Mouse (Mus musculus): ENCODE measurements around the gene Rnf7.

Gene Rnf7

GRCm38 (mm10) chr9:96470266-96470974 lies 8.1 kb downstream of the Rnf7 start:
- DNase-seq (ENCODE audit: low read depth, low spot score): peak; percentile 44

- peak; percentile 76 for DNase-seq (ENCODE audit: low read depth, low spot score)
Measured at GRCm38 (mm10) chr9:96469556-96470265, 8.8 kb downstream of the Rnf7 start.

- DNase-seq (ENCODE audit: low read depth, low spot score): no peak
Measured at GRCm38 (mm10) chr9:96463708-96464107, 14.8 kb downstream of the Rnf7 start.

GRCm38 (mm10) chr9:96461607-96462006 lies 16.9 kb downstream of the Rnf7 start:
- peak; percentile 54 for DNase-seq (ENCODE audit: low read depth, low spot score)

- no peak for DNase-seq (ENCODE audit: low read depth, low spot score)
Measured at GRCm38 (mm10) chr9:96460117-96460865, 18.2 kb downstream of the Rnf7 start.

- no peak for DNase-seq (ENCODE audit: low read depth, low spot score)
Measured at GRCm38 (mm10) chr9:96455618-96456017, 22.9 kb downstream of the Rnf7 start.

- DNase-seq (ENCODE audit: low read depth, low spot score): no peak
Measured at GRCm38 (mm10) chr9:96452956-96453355, 25.5 kb downstream of the Rnf7 start.

- DNase-seq (ENCODE audit: low read depth, low spot score): no peak
Measured at GRCm38 (mm10) chr9:96450900-96451720, 27.4 kb downstream of the Rnf7 start.

GRCm38 (mm10) chr9:96449514-96449913 lies 29.0 kb downstream of the Rnf7 start:
- DNase-seq (ENCODE audit: low read depth, low spot score): no peak

GRCm38 (mm10) chr9:96445351-96445750 lies 33.1 kb downstream of the Rnf7 start:
- no peak for DNase-seq (ENCODE audit: low read depth, low spot score)

GRCm38 (mm10) chr9:96442081-96442480 lies 36.4 kb downstream of the Rnf7 start:
- peak; percentile 20 for DNase-seq (ENCODE audit: low read depth, low spot score)

GRCm38 (mm10) chr9:96438334-96438871 lies 40.1 kb downstream of the Rnf7 start:
- DNase-seq (ENCODE audit: low read depth, low spot score): peak; percentile 79

- DNase-seq (ENCODE audit: low read depth, low spot score): peak; percentile 92
Measured at GRCm38 (mm10) chr9:96437805-96438333, 40.6 kb downstream of the Rnf7 start.

- DNase-seq (ENCODE audit: low read depth, low spot score): no peak
Measured at GRCm38 (mm10) chr9:96436901-96437804, 41.3 kb downstream of the Rnf7 start.

GRCm38 (mm10) chr9:96432575-96432974 lies 45.9 kb downstream of the Rnf7 start:
- DNase-seq (ENCODE audit: low read depth, low spot score): no peak

GRCm38 (mm10) chr9:96431081-96431480 lies 47.4 kb downstream of the Rnf7 start:
- DNase-seq (ENCODE audit: low read depth, low spot score): no peak

GRCm38 (mm10) chr9:96428336-96429046 lies 50.0 kb downstream of the Rnf7 start:
- DNase-seq (ENCODE audit: low read depth, low spot score): no peak

GRCm38 (mm10) chr9:96424027-96424426 lies 54.4 kb downstream of the Rnf7 start:
- peak; percentile 37 for DNase-seq (ENCODE audit: low read depth, low spot score)

Data from R1 (cell line).